Mouse (Mus musculus) testis, adult 2 months (tissue): ENCODE results near the gene Tsga10ip.

Experiments used
- CTCF ChIP-seq: fragments of 200-500 bp; IDR thresholded peaks from 2 replicates; pipeline ENCODE4 v1.5.1; 2012; ENCODE audit warnings: low read depth, mild to moderate bottlenecking, inconsistent platforms, low read length, moderate library complexity; ENCODE audit not compliant: control insufficient read depth, insufficient read depth, insufficient replicate concordance
- POLR2A ChIP-seq: fragments of 200-500 bp; IDR thresholded peaks from 2 replicates; pipeline ENCODE4 v1.6.1; 2012; ENCODE audit warnings: low read depth, mild to moderate bottlenecking, inconsistent platforms, low read length, moderate library complexity; ENCODE audit not compliant: control insufficient read depth

GRCm38 (mm10) chr19:5388588-5389242 is 13.6 kb downstream of the Tsga10ip start, which contains the start of gene Sart1:
- TF ChIP-seq CTCF (no peak), POLR2A (peak; percentile 93)
